Mouse (Mus musculus): ENCODE data around the gene Ucn2.

The Ucn2 gene

DNA sequence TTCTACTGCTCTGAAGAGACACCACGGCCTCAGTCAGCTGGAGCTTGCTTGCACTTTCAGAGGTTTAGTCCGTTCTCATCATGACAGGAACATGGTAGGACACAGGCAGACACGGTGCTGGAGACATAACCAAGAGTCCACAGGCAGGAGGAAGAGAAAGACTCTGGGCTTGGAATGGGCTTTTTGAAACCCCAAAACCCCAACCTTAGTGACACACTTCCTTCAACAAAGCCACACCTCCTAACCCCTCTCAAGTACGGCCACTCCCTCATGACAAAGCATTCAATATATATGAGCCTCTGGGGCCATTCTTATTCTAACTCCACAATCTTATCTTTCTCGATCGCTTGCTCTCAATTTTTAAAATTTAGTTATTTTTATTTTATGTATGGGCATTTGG is 46.6 kb downstream of the Ucn2 start:
- no peak for DNase-seq
